Mouse (Mus musculus) heart, embryonic 11.5 days (tissue): Measurements from ENCODE around the gene Ptprk. TPM values are rescaled to one million over a fixed set of nuclear protein-coding genes. Genes with fewer than 3 reads are reported as not detected.

Experiments used
- ATAC-seq: fragments of 200-750 bp; cut with Nextera tagmentation; replicated peaks from 2 replicates; pipeline ENCODE4 v1.8.0; 2017; ENCODE audit warnings: moderate library complexity; ENCODE audit not compliant: insufficient number of reproducible peaks, low FRiP score, low TSS enrichment
- H3K27ac ChIP-seq: fragments of 300-500 bp; sonication (generic); 2 replicates; pipeline ENCODE4 v1.5.1; 2014; ENCODE audit warnings: mild to moderate bottlenecking, low read depth, low read length
- H3K27me3 ChIP-seq: fragments of 300-500 bp; sonication (generic); 2 replicates; pipeline ENCODE4 v1.6.1; 2014; ENCODE audit warnings: mild to moderate bottlenecking, low read length, mixed read lengths; ENCODE audit not compliant: control insufficient read depth, insufficient read depth
- H3K36me3 ChIP-seq: fragments of 300-500 bp; sonication (generic); 2 replicates; pipeline ENCODE4 v1.6.1; 2014; ENCODE audit warnings: mild to moderate bottlenecking, low read length, moderate library complexity, mixed read lengths; ENCODE audit not compliant: control insufficient read depth, insufficient read depth
- H3K4me1 ChIP-seq: fragments of 300-500 bp; sonication (generic); 2 replicates; pipeline ENCODE4 v1.6.1; 2014; ENCODE audit warnings: low read length; ENCODE audit not compliant: control insufficient read depth, insufficient read depth
- H3K4me2 ChIP-seq: fragments of 300-500 bp; sonication (generic); 2 replicates; pipeline ENCODE4 v1.6.1; 2014; ENCODE audit warnings: mild to moderate bottlenecking, moderate library complexity
- H3K4me3 ChIP-seq: fragments of 300-500 bp; sonication (generic); 2 replicates; pipeline ENCODE4 v1.5.1; 2014; ENCODE audit warnings: low read depth, low read length
- H3K9ac ChIP-seq: fragments of 300-500 bp; sonication (generic); 2 replicates; pipeline ENCODE4 v1.6.1; 2014; ENCODE audit warnings: mild to moderate bottlenecking, low read depth, low read length, moderate library complexity
- H3K9me3 ChIP-seq: fragments of 300-500 bp; sonication (generic); replicated peaks from 2 replicates; pipeline ENCODE4 v1.6.1; 2016; ENCODE audit warnings: low read length; ENCODE audit not compliant: control insufficient read depth
- whole genome bisulfite sequencing: fragments of 180-500 bp; shearing (Covaris S2); extraction: QIAGEN DNeasy Blood & Tissue Kit; methylation state at CpG from one replicate; pipeline ENCODE4 v1.1.7; 2014; ENCODE audit not compliant: insufficient replicate concordance; 5-methylcytosine and 5-hydroxymethylcytosine counted together
- polyA plus RNA-seq: library from polyadenylated mRNA; unstranded; fragments of >200 nt; fragmentation: Nextera tagmentation; extraction: Ambion mirVana; gene quantifications from 2 replicates; pipeline ENCODE4 v1.2.1, GENCODE M21; 2014

Gene Ptprk
- polyA plus RNA-seq, 1 experiment from 2014 or later: 42.1 TPM

DNA sequence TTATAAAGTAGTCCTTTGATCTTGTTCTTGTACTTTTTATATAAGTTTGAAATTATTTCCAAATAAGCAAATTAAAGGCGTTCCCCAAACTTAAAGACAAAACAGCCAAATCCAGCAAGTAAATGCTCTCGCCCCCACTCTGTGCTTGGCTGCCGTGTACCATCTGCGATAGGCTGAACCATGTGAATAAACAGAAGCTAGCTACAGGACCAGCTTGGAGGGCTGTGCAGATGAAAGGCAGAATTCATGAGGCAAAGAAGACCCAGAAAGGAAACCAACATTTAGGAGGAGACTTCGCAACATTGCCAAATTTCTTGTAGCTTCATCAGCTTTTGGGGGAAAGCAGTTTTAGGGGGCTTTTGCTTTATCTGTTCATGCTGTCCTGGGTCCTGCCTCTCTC is 53.4 kb downstream of the Ptprk start:
- 75% methylated on average over 5 of the region's 5 CpGs for WGBS
- H3K27ac ChIP-seq: no peak overlapping the region

DNA sequence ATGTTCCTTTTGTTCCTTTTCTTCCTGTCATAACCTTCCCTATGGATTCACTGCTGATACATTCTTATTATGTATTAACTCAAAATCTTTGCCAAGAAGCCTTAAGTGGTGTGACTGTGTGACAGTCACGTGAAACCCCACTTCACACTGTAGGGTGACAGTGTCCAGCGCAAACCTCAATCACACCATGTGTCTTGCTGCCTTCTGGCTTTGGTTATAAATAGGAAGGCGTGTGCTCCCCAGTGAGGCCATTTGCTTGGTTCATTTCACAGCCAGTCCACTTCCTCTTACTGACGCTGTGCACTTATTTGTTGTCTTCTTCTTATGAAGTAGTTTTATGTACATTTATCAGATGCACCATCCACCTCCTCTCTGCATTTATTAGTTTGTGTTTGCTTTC is 53.8 kb downstream of the Ptprk start:
- no peaks in the 10 kb centered on the region for H3K9me3 ChIP-seq
- H3K9ac ChIP-seq: no peak overlapping the region
- H3K4me2 ChIP-seq: no peak overlapping the region
- H3K4me3 ChIP-seq: no peak overlapping the region
- H3K36me3 ChIP-seq: no peaks in the 10 kb centered on the region
- H3K27ac ChIP-seq: no peak overlapping the region
- 0 out of 2 replicates have a peak, but pooled peaks cover 7% of the 10 kb centered on the region for H3K4me1 ChIP-seq
- WGBS: 54% methylated on average over 4 of the region's 4 CpGs
- 0 out of 2 replicates have a peak, but pooled peaks have one; percentile 49 for ATAC-seq
- no peaks in the 10 kb centered on the region for H3K27me3 ChIP-seq

More for the DNA sequence above, 53.4 kb downstream of the Ptprk start:
- ATAC-seq: no peak
- Histone ChIP-seq H3K4me3 (no peak overlapping the region), H3K36me3 (no peaks in the 10 kb centered on the region), H3K4me2 (no peak overlapping the region), H3K9me3 (no peaks in the 10 kb centered on the region), H3K27me3 (no peaks in the 10 kb centered on the region), H3K9ac (no peak overlapping the region), H3K4me1 (0 out of 2 replicates have a peak, but pooled peaks cover 7% of the 10 kb centered on the region)

DNA sequence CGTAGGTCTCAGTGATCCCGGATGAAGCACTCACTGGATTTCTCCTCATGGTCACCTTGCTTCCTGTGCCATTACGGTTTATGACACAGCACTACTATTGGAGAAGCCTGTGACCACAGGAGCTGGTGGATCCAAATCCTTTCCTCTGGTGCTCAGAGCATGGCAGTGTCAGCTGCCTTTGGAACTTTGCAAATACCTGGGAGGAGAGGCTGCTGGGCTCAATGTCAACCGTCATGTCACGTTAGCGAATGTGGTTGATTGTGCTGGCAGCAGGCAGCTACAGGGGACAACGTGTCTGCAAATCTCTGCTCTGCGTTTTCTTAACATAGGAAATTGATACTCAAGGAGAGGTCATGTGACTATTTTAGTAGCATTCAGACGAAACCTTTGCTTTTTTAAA is 55.8 kb downstream of the Ptprk start:
- no peak overlapping the region for H3K4me2 ChIP-seq
- H3K27me3 ChIP-seq: no peaks in the 10 kb centered on the region
- H3K9me3 ChIP-seq: no peaks in the 10 kb centered on the region
- H3K36me3 ChIP-seq: no peaks in the 10 kb centered on the region
- 0 out of 2 replicates have a peak, but pooled peaks cover 7% of the 10 kb centered on the region for H3K4me1 ChIP-seq
- ATAC-seq: no peak
- no peak overlapping the region for H3K9ac ChIP-seq
- H3K27ac ChIP-seq: no peak overlapping the region
- WGBS: 73% methylated on average over 9 of the region's 9 CpGs
- no peak overlapping the region for H3K4me3 ChIP-seq

DNA sequence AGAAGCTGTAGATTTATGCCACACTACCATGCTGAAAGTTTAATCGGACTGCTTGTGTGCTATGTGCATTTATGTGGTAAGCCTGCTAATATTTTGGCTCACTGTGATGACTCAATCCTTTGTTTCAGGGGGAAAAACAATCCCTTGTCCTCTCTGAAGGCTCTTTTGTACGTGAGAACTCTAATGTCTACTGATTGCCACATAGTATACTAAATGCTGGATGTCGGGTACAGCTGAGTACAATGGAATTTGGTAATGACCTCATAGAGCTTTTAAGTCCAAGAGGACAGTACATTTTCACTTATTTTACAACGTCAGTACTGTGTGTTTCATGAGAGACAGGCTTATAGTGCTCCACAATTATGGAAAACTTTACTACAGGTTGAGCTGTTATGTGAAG is 59.1 kb downstream of the Ptprk start:
- no peaks in the 10 kb centered on the region for H3K9me3 ChIP-seq
- H3K9ac ChIP-seq: no peak overlapping the region
- 0 out of 2 replicates have a peak, but pooled peaks cover 3% of the 10 kb centered on the region for H3K4me1 ChIP-seq
- 78% methylated on average over 4 of the region's 4 CpGs for WGBS
- H3K36me3 ChIP-seq: no peaks in the 10 kb centered on the region
- no peaks in the 10 kb centered on the region for H3K27me3 ChIP-seq
- no peak for ATAC-seq
- no peak overlapping the region for H3K27ac ChIP-seq
- H3K4me3 ChIP-seq: no peak overlapping the region
- H3K4me2 ChIP-seq: no peak overlapping the region

DNA sequence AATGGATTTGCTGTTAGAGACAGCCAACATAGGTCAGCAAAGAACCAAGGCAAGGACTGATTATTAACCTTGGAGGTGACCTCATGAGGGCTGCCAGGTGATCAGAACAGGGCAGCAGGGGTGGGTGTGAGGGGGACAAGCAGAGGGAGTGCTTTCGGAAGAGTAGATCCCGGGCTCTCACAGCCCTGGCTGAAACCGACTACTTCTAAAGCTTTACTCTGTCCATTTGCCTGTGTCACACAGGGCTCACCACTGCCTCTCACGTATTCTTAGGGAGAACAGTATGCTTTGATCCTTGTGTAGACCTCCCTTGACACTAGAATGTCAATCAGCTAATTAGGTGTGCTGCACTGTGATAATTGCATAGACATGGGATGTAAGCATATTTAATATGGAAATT is 63.8 kb downstream of the Ptprk start:
- Histone ChIP-seq H3K27ac (no peak overlapping the region), H3K4me2 (no peak overlapping the region), H3K27me3 (no peaks in the 10 kb centered on the region), H3K4me1 (peaks cover 4% of the 10 kb centered on the region), H3K36me3 (no peaks in the 10 kb centered on the region), H3K9me3 (no peaks in the 10 kb centered on the region), H3K4me3 (no peak overlapping the region), H3K9ac (no peak overlapping the region)
- WGBS: 56% methylated on average over 4 of the region's 4 CpGs
- no peak for ATAC-seq

DNA sequence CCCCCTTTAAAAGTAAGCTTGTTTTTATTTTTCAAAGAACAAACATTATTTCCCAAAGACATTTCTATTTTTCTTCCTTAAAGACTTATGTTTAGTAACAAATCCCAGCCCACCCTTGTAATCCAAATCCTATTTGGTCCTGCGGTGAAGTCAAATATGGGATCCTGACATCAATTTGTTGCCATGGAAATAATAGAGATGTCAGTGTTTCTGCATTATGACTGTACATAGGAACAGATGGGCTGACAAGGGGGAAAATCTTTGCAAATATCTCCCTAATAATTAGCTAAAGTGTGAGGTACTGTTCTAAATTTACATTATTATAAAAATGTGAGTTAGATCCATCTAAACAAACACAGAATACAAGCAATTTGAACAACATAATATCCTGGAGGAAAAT is 69.8 kb downstream of the Ptprk start:
- Histone ChIP-seq H3K36me3 (no peaks in the 10 kb centered on the region), H3K4me3 (no peak overlapping the region), H3K27me3 (no peaks in the 10 kb centered on the region), H3K27ac (no peak overlapping the region), H3K4me1 (peaks cover 4% of the 10 kb centered on the region), H3K4me2 (no peak overlapping the region), H3K9me3 (no peaks in the 10 kb centered on the region), H3K9ac (no peak overlapping the region)
- ATAC-seq: no peak
- 89% methylated on average over 1 of the region's 1 CpGs for WGBS

DNA sequence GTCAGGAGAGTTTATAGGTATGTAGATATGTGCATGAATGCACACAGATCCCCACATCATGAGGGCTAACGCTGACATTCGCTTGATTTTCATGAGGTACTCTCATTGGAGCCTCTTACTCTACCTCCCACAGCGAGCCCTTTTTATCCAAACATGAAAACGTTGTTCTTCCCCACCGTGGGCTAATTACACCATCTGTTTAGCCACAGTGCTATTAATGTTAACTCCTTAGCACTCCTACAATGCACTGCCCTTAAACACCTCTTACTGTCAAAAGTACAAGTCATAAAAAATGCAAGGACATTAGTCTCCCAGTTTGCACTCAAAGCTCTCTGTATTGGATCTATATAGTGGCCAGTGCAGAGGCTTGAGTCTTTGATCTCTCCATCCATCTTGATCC is 70.7 kb downstream of the Ptprk start:
- WGBS: 76% methylated on average over 5 of the region's 5 CpGs
- Histone ChIP-seq H3K4me3 (no peak overlapping the region), H3K27me3 (no peaks in the 10 kb centered on the region), H3K9me3 (no peaks in the 10 kb centered on the region), H3K4me1 (peaks cover 4% of the 10 kb centered on the region), H3K9ac (no peak overlapping the region), H3K27ac (no peak overlapping the region), H3K36me3 (no peaks in the 10 kb centered on the region), H3K4me2 (no peak overlapping the region)
- no peak for ATAC-seq

DNA sequence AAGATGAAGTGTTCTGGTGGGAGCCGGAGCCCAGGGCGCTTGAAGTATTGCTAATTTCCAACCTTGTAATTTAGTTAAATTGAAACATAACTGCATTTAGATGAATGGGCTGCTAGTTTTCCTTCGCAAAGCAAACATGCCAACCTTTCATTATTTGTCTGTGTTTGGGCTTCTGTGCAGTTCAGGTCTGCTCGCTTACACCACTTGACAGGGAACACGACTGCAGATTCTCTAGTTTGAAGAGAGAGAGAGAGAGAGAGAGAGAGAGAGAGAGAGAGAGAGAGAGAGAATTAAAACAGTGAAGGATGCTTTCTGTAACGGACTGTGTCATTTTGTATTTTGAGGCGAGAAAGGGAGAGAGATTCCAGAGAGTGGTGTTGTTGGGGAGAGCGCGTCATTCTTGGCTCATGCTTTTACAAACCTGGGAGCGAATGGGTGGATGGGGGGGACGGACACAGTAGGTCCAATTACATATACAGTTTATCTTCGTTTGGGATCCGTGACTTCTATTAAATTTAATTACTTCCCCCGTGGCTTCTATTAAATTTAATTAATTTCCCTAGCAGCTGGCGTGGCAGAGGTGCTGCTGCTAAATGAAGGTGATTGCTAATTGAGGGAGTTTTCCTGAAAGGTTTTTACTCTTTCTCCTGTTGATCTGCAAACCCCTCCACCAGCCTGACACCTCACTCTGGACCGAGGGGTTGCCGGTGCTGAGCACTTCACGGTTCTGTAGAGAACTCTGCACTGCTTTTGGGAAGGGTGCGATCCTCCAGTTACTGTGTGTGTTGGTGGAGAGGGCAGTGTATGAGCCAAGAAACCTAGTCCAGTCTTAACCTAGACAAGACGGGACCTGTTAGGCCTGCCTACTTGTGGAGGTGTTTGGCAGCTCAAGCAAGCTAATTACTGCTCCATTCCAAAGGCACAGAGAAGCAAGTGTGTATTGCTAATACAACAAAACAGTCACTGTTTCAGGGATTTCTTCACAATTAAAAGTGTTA is 81.4 kb downstream of the Ptprk start:
- WGBS: 78% methylated on average over 20 of the region's 20 CpGs
- Histone ChIP-seq H3K36me3 (no peaks in the 10 kb centered on the region), H3K9ac (no peak overlapping the region), H3K4me2 (no peak overlapping the region), H3K9me3 (no peaks in the 10 kb centered on the region; the same call in 1 of the 2 replicates), H3K27me3 (no peaks in the 10 kb centered on the region), H3K4me3 (no peak overlapping the region), H3K27ac (no peak overlapping the region), H3K4me1 (no peaks in the 10 kb centered on the region)
- ATAC-seq: no peak
